Mouse (Mus musculus) fat pad, adult 2 months (tissue): ENCODE data around the gene Ache.
A peak's percentile ranks its signal among the peaks of the same experiment; 100 is the strongest.
"Not testable (repeated sequence)": the region's sequence is repeated elsewhere in the genome, so short reads cannot be mapped to it uniquely, and the experiment has no call there.

Source experiments
- DNase-seq: peaks from one replicate; pipeline ENCODE4 v3.0.0-alpha.2; 2011; ENCODE audit warnings: low read depth, low spot score; ENCODE audit errors: extremely low read depth

Ache gene

DNA sequence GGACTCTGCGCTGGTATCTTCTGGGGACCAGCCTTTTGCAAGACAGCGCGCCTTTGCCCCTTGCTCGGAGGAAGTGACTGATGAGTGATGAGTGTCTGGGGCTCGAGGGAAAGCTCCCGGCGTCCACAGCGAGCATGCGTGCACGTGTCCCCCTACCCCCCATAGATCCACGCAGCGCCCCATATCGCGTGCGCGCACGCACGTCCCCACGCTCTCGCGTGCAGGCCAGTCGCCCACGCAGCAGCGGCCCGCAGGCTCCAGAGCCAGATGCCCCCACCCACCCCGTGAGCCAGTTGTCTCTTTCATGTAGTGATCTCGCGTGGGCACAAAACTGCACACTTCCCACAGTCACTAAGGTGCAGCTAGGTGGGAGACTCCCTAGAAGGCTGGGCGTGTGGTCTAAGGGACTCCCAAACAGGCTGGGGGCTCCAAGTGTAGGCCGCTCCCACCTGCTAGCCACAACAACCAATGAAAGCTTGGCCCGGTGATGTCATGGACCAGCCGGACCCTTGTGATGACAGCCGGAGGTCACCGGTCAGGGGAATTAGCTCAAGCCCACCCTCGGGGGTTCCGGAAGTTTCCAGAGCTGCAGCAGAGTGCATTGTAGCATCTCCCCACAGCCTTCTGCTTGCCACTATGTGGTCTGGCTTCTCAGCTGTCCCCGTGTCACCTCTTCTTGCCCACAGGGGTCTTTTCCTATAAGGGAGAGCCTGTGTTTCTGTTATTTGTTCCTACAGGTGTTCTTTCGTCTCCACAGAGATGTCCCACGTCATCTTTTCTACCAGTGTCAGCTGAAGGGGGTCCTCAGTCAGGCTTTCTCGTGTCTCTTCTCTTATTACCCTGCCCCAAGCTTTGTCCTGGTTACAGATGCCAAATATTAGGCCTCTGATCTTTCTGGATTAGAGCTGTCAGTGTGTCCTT is at the start of gene Ache:
Gene Ache, plus strand, starts transcription at position 488 of the 921 bp plus-strand sequence.
- DNase-seq: no peak

- no peak for DNase-seq
These were observed 23.2 kb upstream of the Ache start for GRCm38 (mm10) chr5:137263897-137264720.

- DNase-seq: no peak
These were observed 22.5 kb upstream of the Ache start for GRCm38 (mm10) chr5:137264787-137265186.

GRCm38 (mm10) chr5:137268131-137268910 is 19.0 kb upstream of the Ache start:
- no peak for DNase-seq

DNA sequence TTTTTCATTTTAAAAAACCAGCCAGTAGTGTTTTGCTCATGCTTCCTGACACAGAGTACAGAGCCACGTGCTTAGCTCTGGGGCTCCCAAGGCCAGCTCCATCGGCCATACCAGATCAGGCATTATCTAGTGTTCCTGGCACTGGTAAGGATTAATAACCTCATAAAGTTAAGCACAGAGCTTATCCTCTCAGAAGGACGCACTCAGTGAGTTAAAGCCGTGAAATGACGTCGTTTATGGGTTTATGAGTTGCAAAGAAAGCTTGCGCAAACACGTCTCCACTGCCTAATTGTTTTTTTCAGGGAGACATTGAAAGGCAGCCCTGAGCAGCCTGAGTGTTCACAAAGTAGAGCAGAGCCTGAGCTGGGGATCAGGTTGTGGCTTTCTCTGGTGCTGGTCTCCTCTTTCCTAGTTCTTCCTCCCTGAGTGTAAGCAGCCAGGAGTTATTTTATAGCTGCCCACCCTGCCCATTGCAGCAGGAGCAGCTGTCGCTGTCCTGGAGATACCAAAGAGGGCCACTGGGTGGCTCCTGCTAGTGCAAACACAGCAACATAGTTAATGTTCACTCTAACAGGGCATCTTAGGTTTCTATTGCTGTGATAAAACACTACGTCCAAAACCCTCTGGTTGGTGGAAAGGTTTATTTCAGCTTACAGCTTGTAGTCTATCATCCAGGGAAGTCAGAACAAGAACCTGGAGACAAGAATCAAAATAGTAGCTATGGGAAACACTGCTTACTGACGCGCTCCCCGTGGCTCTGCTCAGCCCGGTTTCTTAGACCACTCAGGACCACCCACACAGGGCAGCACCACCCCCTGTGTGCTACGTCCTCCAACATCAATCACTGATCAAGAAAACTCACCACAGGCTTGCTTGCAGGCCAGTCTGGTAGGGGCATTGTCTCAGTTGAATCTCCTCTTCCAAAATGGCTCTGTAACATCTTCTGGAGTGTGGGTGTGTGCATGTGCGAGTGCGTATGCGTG is 9.7 kb upstream of the Ache start:
- peak; percentile 34 for DNase-seq

- DNase-seq: not testable (repeated sequence)
These were observed 2.9 kb upstream of the Ache start for GRCm38 (mm10) chr5:137284411-137284810.

DNA sequence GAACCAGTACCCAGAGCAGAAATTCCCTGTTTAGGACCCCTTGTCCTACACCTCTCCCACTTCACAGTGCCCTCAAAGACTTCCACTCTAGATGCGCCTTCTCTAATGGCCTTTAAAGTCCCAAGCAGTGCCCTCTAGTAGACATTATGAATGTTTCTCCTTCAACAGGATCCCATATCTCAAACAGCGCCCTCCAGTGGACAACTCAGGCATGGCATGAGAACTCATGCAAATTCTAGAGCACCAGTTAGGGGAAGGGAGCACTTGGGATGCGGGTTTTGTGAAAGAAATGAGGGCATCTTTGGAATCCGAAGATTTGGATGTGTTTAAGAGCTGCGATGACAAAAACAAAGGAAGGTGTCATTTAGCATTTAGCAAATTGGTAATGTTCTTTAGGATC is 2.3 kb upstream of the Ache start:
- DNase-seq: no peak

- DNase-seq: no peak
These were observed 1.3 kb upstream of the Ache start for GRCm38 (mm10) chr5:137285986-137286385.

GRCm38 (mm10) chr5:137286655-137287031 is 676 bp upstream of the Ache start:
- no peak for DNase-seq

- no peak for DNase-seq
These were observed 829 bp downstream of the Ache start for GRCm38 (mm10) chr5:137287953-137288743.

DNA sequence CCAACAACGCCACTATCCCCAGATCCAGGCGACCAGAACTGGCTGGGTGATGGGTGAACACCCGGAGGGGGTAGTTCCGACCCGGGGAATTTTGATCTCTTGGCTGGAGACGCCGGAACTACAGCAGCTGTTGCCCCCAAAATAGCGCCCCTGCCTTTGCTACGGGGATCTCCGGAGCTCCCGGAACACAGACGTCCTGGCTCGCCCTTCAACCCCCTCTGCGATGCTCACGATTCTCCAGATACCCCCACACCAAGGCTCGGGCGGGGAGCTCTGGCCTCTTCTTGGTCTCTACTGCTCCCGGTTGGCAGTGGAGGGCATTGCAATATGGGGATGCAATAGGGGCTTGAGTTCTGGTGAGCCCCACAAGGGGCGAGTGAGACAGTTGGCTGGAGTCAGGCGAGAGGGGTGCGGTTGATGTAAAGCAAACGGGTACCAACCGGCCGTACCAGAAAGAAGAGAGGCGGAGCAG is 1.7 kb downstream of the Ache start:
- no peak for DNase-seq

DNA sequence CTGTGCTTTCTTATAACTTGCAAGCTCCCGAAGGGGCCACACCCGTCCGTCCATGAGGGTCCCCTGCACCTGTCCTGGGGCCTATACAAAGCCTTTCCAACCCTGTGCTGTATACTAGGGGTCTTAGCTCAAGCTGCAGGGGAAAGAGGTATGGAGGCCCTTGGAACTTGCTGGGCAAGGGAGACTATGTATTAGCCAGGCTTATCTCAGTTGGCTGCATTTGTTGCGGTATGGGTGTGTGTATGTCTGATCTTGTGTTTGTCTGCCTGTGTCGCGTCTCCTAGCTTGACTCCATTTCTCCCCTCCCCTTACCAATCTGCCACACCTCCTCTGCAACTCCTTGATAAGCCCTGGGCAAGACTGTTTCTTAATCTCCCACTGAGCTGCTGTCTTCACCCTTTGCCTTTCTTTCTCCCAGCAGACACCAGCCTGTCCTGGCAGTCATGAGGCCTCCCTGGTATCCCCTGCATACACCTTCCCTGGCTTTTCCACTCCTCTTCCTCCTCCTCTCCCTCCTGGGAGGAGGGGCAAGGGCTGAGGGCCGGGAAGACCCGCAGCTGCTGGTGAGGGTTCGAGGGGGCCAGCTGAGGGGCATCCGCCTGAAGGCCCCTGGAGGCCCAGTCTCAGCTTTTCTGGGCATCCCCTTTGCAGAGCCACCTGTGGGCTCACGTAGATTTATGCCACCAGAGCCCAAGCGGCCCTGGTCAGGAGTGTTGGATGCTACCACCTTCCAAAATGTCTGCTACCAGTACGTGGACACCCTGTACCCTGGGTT is 2.5 kb downstream of the Ache start:
- no peak for DNase-seq

GRCm38 (mm10) chr5:137290677-137291076 is 3.4 kb downstream of the Ache start:
- no peak for DNase-seq

DNA sequence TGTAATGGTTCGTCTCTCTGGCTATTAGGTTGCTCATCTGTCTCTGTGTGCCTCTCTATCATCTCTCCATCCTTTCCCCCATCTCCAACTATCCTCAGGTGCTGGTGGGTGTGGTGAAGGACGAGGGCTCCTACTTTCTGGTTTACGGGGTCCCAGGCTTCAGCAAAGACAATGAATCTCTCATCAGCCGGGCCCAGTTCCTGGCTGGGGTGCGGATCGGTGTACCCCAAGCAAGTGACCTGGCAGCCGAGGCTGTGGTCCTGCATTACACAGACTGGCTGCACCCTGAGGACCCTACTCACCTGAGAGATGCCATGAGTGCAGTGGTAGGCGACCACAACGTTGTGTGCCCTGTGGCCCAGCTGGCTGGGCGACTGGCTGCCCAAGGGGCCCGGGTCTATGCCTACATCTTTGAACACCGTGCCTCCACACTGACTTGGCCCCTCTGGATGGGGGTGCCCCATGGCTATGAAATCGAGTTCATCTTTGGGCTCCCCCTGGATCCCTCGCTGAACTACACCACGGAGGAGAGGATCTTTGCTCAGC is 4.1 kb downstream of the Ache start:
- DNase-seq: no peak

DNA sequence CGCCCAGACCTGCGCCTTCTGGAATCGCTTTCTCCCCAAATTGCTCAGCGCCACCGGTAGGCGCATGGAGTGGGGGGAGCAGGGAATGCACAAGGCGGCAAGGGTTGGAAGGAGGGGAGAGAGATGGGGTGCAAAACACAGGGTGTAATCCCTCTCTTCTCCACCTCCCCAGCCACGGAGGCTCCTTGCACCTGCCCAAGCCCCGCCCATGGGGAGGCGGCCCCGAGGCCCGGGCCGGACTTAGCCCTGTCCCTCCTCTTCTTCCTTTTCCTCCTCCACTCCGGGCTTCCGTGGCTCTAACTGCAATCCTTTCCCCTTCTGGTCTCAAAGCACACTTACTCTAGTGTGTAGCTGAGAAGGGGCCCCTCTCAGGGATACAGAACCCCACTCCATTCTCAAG is 6.0 kb downstream of the Ache start:
- no peak for DNase-seq

- DNase-seq: peak; percentile 47
These were observed 6.8 kb downstream of the Ache start, which contains the start of gene Ufsp1 for GRCm38 (mm10) chr5:137293839-137294743. Gene Ufsp1, plus strand, starts transcription at chr5:137294629.

GRCm38 (mm10) chr5:137294744-137295093 is 7.4 kb downstream of the Ache start:
- DNase-seq: no peak
